Mouse (Mus musculus): ENCODE measurements around the gene Gm37240.

DNA sequence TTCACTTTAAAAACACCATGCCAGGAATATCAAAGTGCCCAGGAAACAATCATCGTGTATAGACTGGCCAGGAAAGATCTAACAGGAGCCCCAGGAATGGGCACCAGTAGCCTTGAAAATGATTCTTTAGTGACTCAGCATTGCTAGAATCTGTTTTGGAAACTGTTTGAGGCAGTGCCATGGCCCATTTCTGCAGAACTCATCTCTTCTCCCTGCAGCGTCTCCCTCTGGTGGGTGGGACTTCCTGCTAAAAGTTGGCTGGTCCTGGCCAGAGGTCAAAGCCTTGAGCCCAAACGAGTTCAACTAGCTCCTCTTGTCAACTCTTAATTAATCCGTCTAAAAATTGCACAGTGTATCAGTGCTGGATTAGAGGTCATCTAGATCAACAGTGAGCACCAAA, 833.8 kb downstream of the Gm37240 start:
- TF ChIP-seq CTCF (IDR thresholded peaks at IDR 0.05; ENCODE audit: low read depth, low read length) (no peak), POLR2A (IDR thresholded peaks at IDR 0.05; ENCODE audit: insufficient read depth, low read length) (no peak), EP300 (IDR thresholded peaks at IDR 0.05; ENCODE audit: insufficient read depth, low read depth, low read length) (no peak)

Data from ES-Bruce4 (cell line).